Mouse (Mus musculus) forebrain, postnatal 0 days (tissue): ENCODE results near the gene Cflar. TPM values are rescaled to one million over a fixed set of nuclear protein-coding genes. Genes with fewer than 3 reads are reported as not detected.
"Not testable (repeated sequence)": the region's sequence is repeated elsewhere in the genome, so short reads cannot be mapped to it uniquely, and the experiment has no call there.

Experiments
- ATAC-seq: fragments of 200-750 bp; cut with Nextera tagmentation; 2 replicates; pipeline ENCODE4 v1.8.0; 2017; ENCODE audit warnings: mild to moderate bottlenecking, moderate library complexity
- DNase-seq: peaks from one replicate; pipeline ENCODE4 v3.0.0-alpha.2; 2015
- H3K27ac ChIP-seq: fragments of 300-500 bp; sonication (generic); 2 replicates; pipeline ENCODE4 v1.5.1; 2014; ENCODE audit warnings: low read depth, mild to moderate bottlenecking, antibody characterized with exemption, low read length, moderate library complexity, mixed read lengths
- H3K27me3 ChIP-seq: fragments of 300-500 bp; sonication (generic); 2 replicates; pipeline ENCODE4 v1.6.1; 2014; ENCODE audit warnings: mild to moderate bottlenecking, low read length, mixed read lengths; ENCODE audit not compliant: insufficient read depth
- H3K36me3 ChIP-seq: fragments of 300-500 bp; sonication (generic); 2 replicates; pipeline ENCODE4 v1.6.1; 2014; ENCODE audit warnings: mild to moderate bottlenecking, moderate library complexity; ENCODE audit not compliant: insufficient read depth
- H3K4me1 ChIP-seq: fragments of 300-500 bp; sonication (generic); 2 replicates; pipeline ENCODE4 v1.6.1; 2014; ENCODE audit warnings: antibody characterized with exemption; ENCODE audit not compliant: insufficient read depth
- H3K4me2 ChIP-seq: fragments of 300-500 bp; sonication (generic); 2 replicates; pipeline ENCODE4 v1.6.1; 2014; ENCODE audit warnings: low read depth, mild to moderate bottlenecking, moderate library complexity
- H3K4me3 ChIP-seq: fragments of 300-500 bp; sonication (generic); 2 replicates; pipeline ENCODE4 v1.5.1; 2014; ENCODE audit warnings: low read depth, low read length, mixed read lengths
- H3K9ac ChIP-seq: fragments of 300-500 bp; sonication (generic); 2 replicates; pipeline ENCODE4 v1.6.1; 2014; ENCODE audit warnings: mild to moderate bottlenecking
- H3K9me3 ChIP-seq: fragments of 300-500 bp; sonication (generic); 2 replicates; pipeline ENCODE4 v1.6.1; 2016; ENCODE audit warnings: low read length
- CTCF ChIP-seq: sonication (generic); IDR thresholded peaks from 2 replicates; pipeline ENCODE4 v1.5.1; 2016; ENCODE audit warnings: antibody characterized with exemption, control low read depth, low read depth
- WGBS: fragments of 180-500 bp; shearing (Covaris S2); extraction: QIAGEN DNeasy Blood & Tissue Kit; methylation state at CpG from one replicate; pipeline ENCODE4 v1.1.7; 2014; 5-methylcytosine and 5-hydroxymethylcytosine counted together
- polyA plus RNA-seq: library from polyadenylated mRNA; unstranded; fragments of >200 nt; fragmentation: Nextera tagmentation; extraction: Ambion mirVana; gene quantifications from 2 replicates; pipeline ENCODE4 v1.2.1, GENCODE M21; 2015
- total RNA-seq: library from RNA; depleted of rRNA; stranded (reverse); fragments of >200 nt; gene quantifications from 2 replicates; pipeline ENCODE4 v1.2.3, GENCODE M21; 2014

The Cflar gene
- total and polyA plus RNA-seq, 2 experiments from 2014 or later: 20.2 to 35.4 TPM

- H3K9ac ChIP-seq: no peak overlapping the region
- peak; percentile 57 for TF ChIP-seq CTCF
- no peak overlapping the region for H3K4me3 ChIP-seq
- no peaks in the 10 kb centered on the region for H3K9me3 ChIP-seq
- H3K27ac ChIP-seq: no peak overlapping the region
- ATAC-seq (no peak), DNase-seq (peak; percentile 15)
- WGBS: 97% methylated on average over 1 of the region's 1 CpGs
- no peaks in the 10 kb centered on the region for H3K27me3 ChIP-seq
- no peak overlapping the region for H3K4me2 ChIP-seq
- H3K36me3 ChIP-seq: no peaks in the 10 kb centered on the region
- no peaks in the 10 kb centered on the region for H3K4me1 ChIP-seq
Observed at GRCm38 (mm10) chr1:58677575-58677974, 33.7 kb upstream of the Cflar start.

GRCm38 (mm10) chr1:58678412-58678811 lies 32.9 kb upstream of the Cflar start:
- WGBS: 69% methylated on average over 5 of the region's 5 CpGs
- not testable (repeated sequence) for H3K27ac ChIP-seq, ATAC-seq, H3K4me3 ChIP-seq, H3K9ac ChIP-seq, H3K4me2 ChIP-seq, H3K36me3 ChIP-seq, H3K27me3 ChIP-seq, H3K9me3 ChIP-seq, DNase-seq, H3K4me1 ChIP-seq

GRCm38 (mm10) chr1:58689426-58689825 lies 21.9 kb upstream of the Cflar start:
- Histone ChIP-seq H3K9ac (no peak overlapping the region), H3K9me3 (no peaks in the 10 kb centered on the region), H3K4me3 (no peak overlapping the region), H3K4me1 (no peaks in the 10 kb centered on the region), H3K27ac (no peak overlapping the region), H3K4me2 (no peak overlapping the region), H3K27me3 (no peaks in the 10 kb centered on the region), H3K36me3 (no peaks in the 10 kb centered on the region)
- ATAC-seq: no peak
- no peak for TF ChIP-seq CTCF
- no peak for DNase-seq
- 83% methylated on average over 1 of the region's 1 CpGs for WGBS

- H3K9me3 ChIP-seq: no peaks in the 10 kb centered on the region
- no peak for TF ChIP-seq CTCF
- no peak overlapping the region for H3K4me3 ChIP-seq
- no peak overlapping the region for H3K9ac ChIP-seq
- WGBS: 77% methylated on average over 6 of the region's 6 CpGs
- no peak for ATAC-seq
- H3K27ac ChIP-seq: no peak overlapping the region
- DNase-seq: no peak
- H3K4me2 ChIP-seq: no peak overlapping the region
- no peaks in the 10 kb centered on the region for H3K4me1 ChIP-seq
- no peaks in the 10 kb centered on the region for H3K27me3 ChIP-seq
- H3K36me3 ChIP-seq: no peaks in the 10 kb centered on the region
Observed at GRCm38 (mm10) chr1:58690006-58690744, 21.1 kb upstream of the Cflar start.

- not testable (repeated sequence) for H3K4me3 ChIP-seq, H3K9ac ChIP-seq, DNase-seq, H3K27me3 ChIP-seq, ATAC-seq, H3K9me3 ChIP-seq, H3K4me1 ChIP-seq, H3K36me3 ChIP-seq, H3K27ac ChIP-seq, H3K4me2 ChIP-seq
- 80% methylated on average over 2 of the region's 3 CpGs for WGBS
Observed at GRCm38 (mm10) chr1:58690834-58691488, 20.3 kb upstream of the Cflar start.

GRCm38 (mm10) chr1:58691718-58692117 lies 19.6 kb upstream of the Cflar start:
- H3K27me3 ChIP-seq, H3K4me2 ChIP-seq, H3K27ac ChIP-seq, H3K9ac ChIP-seq, H3K4me3 ChIP-seq, DNase-seq, H3K36me3 ChIP-seq, ATAC-seq, H3K4me1 ChIP-seq, H3K9me3 ChIP-seq: not testable (repeated sequence)
- 64% methylated on average over 1 of the region's 1 CpGs for WGBS

GRCm38 (mm10) chr1:58693696-58694095 lies 17.6 kb upstream of the Cflar start:
- WGBS: 85% methylated on average over 1 of the region's 1 CpGs
- Histone ChIP-seq H3K4me3 (no peak overlapping the region), H3K4me2 (no peak overlapping the region), H3K9ac (no peak overlapping the region), H3K27ac (no peak overlapping the region), H3K4me1 (no peaks in the 10 kb centered on the region), H3K27me3 (no peaks in the 10 kb centered on the region), H3K36me3 (no peaks in the 10 kb centered on the region), H3K9me3 (no peaks in the 10 kb centered on the region)
- TF ChIP-seq CTCF: no peak
- ATAC-seq (no peak), DNase-seq (no peak)

- H3K4me3 ChIP-seq, H3K36me3 ChIP-seq, H3K27me3 ChIP-seq, H3K27ac ChIP-seq, H3K4me2 ChIP-seq, H3K9me3 ChIP-seq, DNase-seq, H3K4me1 ChIP-seq, H3K9ac ChIP-seq: not testable (repeated sequence)
- 83% methylated on average over 4 of the region's 4 CpGs for WGBS
- ATAC-seq: 0 out of 2 replicates have a peak, but pooled peaks have one; percentile 18
Observed at GRCm38 (mm10) chr1:58695810-58696209, 15.5 kb upstream of the Cflar start, which contains the start of gene Als2cr12. Gene Als2cr12 (minus strand): TSS chr1:58695989.
